Mouse (Mus musculus) hindbrain, embryonic 15.5 days (tissue): ENCODE results near the gene Mrvi1. TPM values are rescaled to one million over a fixed set of nuclear protein-coding genes. Genes with fewer than 3 reads are reported as not detected.
"Not testable (repeated sequence)": the region's sequence is repeated elsewhere in the genome, so short reads cannot be mapped to it uniquely, and the experiment has no call there.

Source experiments
- ATAC-seq: fragments of 200-750 bp; cut with Nextera tagmentation; 2 replicates; pipeline ENCODE4 v1.8.0; 2017; ENCODE audit warnings: low read depth, moderate number of reproducible peaks, moderate TSS enrichment; ENCODE audit not compliant: low FRiP score
- H3K27ac ChIP-seq: fragments of 300-500 bp; sonication (generic); replicated peaks from 2 replicates; pipeline ENCODE4 v1.5.1; 2015; ENCODE audit warnings: mild to moderate bottlenecking, inconsistent platforms
- H3K27me3 ChIP-seq: fragments of 300-500 bp; sonication (generic); 2 replicates; pipeline ENCODE4 v1.6.1; 2015; ENCODE audit warnings: control low read depth, inconsistent platforms
- H3K36me3 ChIP-seq: fragments of 300-500 bp; sonication (generic); 2 replicates; pipeline ENCODE4 v1.6.1; 2015; ENCODE audit warnings: control low read depth, inconsistent platforms
- H3K4me1 ChIP-seq: fragments of 300-500 bp; sonication (generic); replicated peaks from 2 replicates; pipeline ENCODE4 v1.6.1; 2015; ENCODE audit warnings: control low read depth, inconsistent platforms
- H3K4me2 ChIP-seq: fragments of 300-500 bp; sonication (generic); 2 replicates; pipeline ENCODE4 v1.6.1; 2015; ENCODE audit warnings: moderate library complexity, mild to moderate bottlenecking, inconsistent platforms
- H3K4me3 ChIP-seq: fragments of 300-500 bp; sonication (generic); 2 replicates; pipeline ENCODE4 v1.5.1; 2015; ENCODE audit warnings: mild to moderate bottlenecking, inconsistent platforms
- H3K9ac ChIP-seq: fragments of 300-500 bp; sonication (generic); 2 replicates; pipeline ENCODE4 v1.6.1; 2015; ENCODE audit warnings: inconsistent platforms
- H3K9me3 ChIP-seq: fragments of 300-500 bp; sonication (generic); 2 replicates; pipeline ENCODE4 v1.6.1; 2016; ENCODE audit warnings: control low read depth, inconsistent platforms
- WGBS: fragments of 180-500 bp; shearing (Covaris S2); methylation state at CpG from one replicate; pipeline ENCODE4 v1.1.7; 2015; 5-methylcytosine and 5-hydroxymethylcytosine counted together
- polyA plus RNA-seq: library from polyadenylated mRNA; unstranded; fragments of >200 nt; fragmentation: Nextera tagmentation; extraction: Ambion mirVana; gene quantifications from 2 replicates; pipeline ENCODE4 v1.2.1, GENCODE M21; 2015

Mrvi1 gene
- polyA plus RNA-seq, 1 experiment from 2014 or later, result 1.2 TPM

DNA sequence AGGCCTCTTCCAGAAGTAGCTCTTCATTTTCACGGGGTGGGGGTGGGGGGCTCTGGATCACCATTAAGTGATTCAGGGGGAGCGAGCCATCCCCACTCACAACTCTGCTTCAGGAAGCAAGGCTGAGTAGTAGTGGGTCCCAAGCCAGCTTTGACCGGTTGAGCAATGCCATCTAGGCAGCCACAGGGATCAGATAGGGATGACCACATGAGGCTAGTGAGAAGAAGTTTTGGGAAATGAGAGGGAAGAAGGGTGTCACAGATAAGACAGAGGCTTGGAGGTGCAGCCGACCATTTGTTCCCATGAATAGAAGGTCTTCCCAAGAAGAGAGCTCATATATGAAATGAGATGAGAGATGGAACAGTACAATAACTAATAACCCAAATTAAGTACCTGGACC lies 55.7 kb downstream of the Mrvi1 start:
- WGBS, result 78% methylated on average over 4 of the region's 4 CpGs
- Histone ChIP-seq H3K27me3 (no peaks in the 10 kb centered on the region), H3K36me3 (no peaks in the 10 kb centered on the region), H3K4me3 (no peak overlapping the region), H3K4me2 (no peak overlapping the region), H3K9ac (no peak overlapping the region), H3K9me3 (no peaks in the 10 kb centered on the region), H3K27ac (no peak overlapping the region), H3K4me1 (no peaks in the 10 kb centered on the region)
- no peak for ATAC-seq

DNA sequence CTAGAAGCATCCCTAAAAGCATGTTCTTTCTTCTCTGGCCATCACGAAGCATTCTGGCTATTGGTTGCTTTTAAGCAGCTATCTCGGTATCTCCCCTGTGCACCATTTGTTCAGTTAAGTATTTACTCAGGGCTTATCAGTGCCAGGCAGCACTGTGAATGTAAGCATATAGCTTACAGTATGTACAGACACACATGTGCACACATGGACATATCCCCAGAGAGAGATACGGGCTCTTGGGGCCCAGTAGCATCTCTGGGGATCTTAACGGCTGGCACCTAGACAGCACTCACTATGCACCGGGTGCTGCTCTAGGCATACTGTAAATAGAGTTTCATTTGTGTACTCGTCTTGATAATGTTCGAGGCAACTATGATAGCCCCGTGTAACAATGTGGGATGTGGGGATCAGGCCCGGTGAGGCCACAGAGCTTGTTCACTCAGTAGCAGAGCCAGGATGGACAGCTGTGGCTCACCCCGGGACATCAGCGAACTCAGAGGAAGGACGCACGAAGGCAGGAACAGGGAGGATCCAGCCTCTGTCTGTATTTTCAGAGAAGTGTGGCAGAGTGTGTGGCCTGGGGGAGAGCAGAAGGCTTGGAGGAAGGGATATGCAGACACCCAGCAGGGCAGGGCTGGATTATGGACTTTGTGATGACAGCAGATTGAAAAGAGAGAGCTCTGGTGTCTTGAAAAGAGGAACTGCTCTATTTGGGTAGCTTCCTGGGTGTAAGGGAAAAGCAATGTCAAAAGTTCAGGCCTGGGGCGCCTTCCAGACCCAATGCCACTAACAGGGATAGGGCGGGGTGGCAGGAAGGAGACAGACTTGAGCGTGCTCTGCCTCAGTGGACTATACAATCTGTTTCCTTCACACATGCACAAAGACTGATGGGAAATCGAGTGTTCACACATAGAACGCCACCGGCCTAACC lies 61.7 kb downstream of the Mrvi1 start:
- H3K4me1 ChIP-seq, result 0 out of 2 replicates have a peak, but pooled peaks cover 2% of the 10 kb centered on the region
- no peak overlapping the region for H3K4me3 ChIP-seq
- H3K27ac ChIP-seq, result no peak overlapping the region
- no peak overlapping the region for H3K4me2 ChIP-seq
- H3K9me3 ChIP-seq, result no peaks in the 10 kb centered on the region
- 80% methylated on average over 19 of the region's 19 CpGs for WGBS
- ATAC-seq, result no peak
- no peaks in the 10 kb centered on the region for H3K27me3 ChIP-seq
- H3K9ac ChIP-seq, result no peak overlapping the region
- H3K36me3 ChIP-seq, result no peaks in the 10 kb centered on the region

DNA sequence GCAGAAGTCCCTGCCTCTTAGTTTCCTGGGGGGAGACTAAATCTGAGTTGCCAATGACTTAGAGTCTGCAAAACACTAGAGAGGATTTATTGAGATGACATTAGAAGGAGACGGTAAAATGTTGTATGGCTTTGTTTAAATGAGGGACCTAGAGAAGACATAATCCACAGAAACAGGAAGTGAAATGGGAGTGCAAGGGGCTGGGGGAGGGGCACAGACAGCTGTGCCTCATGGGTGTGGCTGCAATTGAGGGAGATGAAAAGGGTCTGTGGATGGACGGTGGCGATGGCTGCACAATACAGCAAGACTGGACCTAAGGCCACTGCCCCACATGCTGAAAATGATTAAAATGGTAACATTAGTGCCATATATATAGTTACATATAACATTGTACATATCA lies 62.5 kb downstream of the Mrvi1 start:
- Histone ChIP-seq H3K4me1 (0 out of 2 replicates have a peak, but pooled peaks cover 2% of the 10 kb centered on the region), H3K4me2 (no peak overlapping the region), H3K27me3 (no peaks in the 10 kb centered on the region), H3K27ac (no peak overlapping the region), H3K36me3 (no peaks in the 10 kb centered on the region), H3K9me3 (no peaks in the 10 kb centered on the region), H3K4me3 (no peak overlapping the region), H3K9ac (no peak overlapping the region)
- 66% methylated on average over 3 of the region's 3 CpGs for WGBS
- ATAC-seq, result no peak

DNA sequence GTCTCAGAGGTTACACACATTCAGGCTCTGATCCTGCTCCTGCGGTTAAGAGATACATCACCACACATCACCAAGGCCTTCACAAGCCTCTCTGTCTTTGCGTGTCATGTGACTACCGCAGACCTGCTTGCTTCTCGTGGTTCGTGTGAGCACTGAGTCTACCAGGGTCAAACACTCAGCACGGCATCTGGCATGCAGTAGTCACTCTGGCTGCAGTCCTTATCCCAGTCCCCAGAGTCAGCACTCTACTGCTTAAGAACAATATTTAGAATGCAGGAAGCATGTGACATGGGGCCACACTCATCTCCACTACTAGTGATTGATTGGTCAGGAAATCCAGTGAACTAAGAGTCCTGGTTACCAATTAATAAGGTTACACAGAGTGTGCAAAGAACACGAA lies 66.3 kb downstream of the Mrvi1 start:
- WGBS, result 74% methylated on average over 7 of the region's 7 CpGs
- no peaks in the 10 kb centered on the region for H3K36me3 ChIP-seq
- H3K9ac ChIP-seq, result no peak overlapping the region
- H3K4me2 ChIP-seq, result no peak overlapping the region
- no peaks in the 10 kb centered on the region for H3K27me3 ChIP-seq
- H3K27ac ChIP-seq, result no peak overlapping the region
- H3K4me1 ChIP-seq, result 0 out of 2 replicates have a peak, but pooled peaks cover 2% of the 10 kb centered on the region
- ATAC-seq, result no peak
- no peak overlapping the region for H3K4me3 ChIP-seq
- no peaks in the 10 kb centered on the region for H3K9me3 ChIP-seq

GRCm38 (mm10) chr7:110914531-110914930 lies 67.7 kb downstream of the Mrvi1 start:
- Histone ChIP-seq H3K36me3 (no peaks in the 10 kb centered on the region), H3K9ac (no peak overlapping the region), H3K27ac (no peak overlapping the region), H3K4me2 (no peak overlapping the region), H3K27me3 (no peaks in the 10 kb centered on the region), H3K4me3 (no peak overlapping the region), H3K9me3 (no peaks in the 10 kb centered on the region), H3K4me1 (no peaks in the 10 kb centered on the region)
- WGBS, result 86% methylated on average over 3 of the region's 3 CpGs
- ATAC-seq, result no peak

DNA sequence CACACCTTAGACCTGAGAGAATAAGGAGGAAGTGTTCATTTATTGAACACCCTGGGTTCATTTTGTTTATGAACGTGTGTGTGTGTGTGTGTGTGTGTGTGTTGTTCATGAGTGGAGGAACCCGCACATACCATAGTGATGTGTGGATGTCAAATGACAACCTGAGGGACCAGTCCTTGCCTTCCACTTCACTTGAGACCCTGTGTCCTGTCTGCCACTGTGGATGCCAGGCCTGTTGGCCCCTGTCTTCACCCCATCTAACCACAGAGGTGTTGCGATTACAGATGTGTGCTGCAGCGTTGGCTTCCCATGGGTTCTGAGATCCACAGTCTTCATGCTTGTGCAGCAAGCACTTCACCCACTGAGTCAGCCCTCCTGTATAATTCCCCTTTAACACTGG lies 68.5 kb downstream of the Mrvi1 start:
- no peaks in the 10 kb centered on the region for H3K9me3 ChIP-seq
- no peaks in the 10 kb centered on the region for H3K36me3 ChIP-seq
- no peaks in the 10 kb centered on the region for H3K27me3 ChIP-seq
- H3K4me2 ChIP-seq, result no peak overlapping the region
- ATAC-seq, result no peak
- H3K4me3 ChIP-seq, result no peak overlapping the region
- WGBS, result 97% methylated on average over 4 of the region's 4 CpGs
- no peak overlapping the region for H3K9ac ChIP-seq
- H3K27ac ChIP-seq, result no peak overlapping the region
- no peaks in the 10 kb centered on the region for H3K4me1 ChIP-seq

DNA sequence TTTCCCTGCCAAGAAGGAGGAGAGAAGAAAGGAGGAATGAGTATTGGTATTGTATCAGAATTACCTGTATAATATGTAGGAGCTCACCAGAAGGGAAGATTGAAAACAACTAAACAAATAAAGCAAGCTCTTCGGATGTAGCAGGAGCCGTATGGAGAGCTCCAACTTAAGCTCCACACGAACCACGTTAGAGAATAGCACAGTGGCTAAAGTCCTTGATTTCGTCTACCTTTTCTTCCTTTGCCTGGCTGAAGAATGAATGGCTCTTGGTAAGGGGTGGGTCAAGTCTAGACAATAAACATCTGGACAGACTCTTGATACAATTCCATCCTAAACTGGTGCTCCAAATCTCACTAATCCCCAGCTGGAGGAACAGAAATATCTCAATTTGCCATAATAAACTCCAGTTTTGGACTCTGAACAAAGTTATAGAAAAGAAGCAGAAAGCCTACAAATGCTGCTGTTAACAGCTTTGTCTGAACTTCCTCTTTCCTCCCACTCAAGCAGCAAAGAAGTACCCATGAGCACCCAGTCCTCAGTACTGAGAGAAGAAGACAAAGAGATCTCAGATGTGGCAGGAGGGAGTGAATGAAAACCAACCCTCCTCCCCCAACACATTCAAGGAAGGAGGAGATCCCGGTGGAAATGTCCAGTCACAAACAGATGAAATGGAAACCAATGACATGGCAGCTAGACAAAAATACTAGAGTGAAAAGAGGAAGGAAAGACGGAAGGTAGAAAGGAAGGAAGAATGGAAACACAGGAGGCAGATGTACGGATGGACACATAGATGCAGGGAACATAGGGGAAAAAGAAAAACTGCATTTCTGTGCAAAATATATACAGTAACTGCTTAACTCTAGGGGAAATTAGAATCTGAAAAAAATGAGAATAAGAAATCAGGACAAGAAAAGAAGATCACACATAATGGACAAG lies 73.8 kb downstream of the Mrvi1 start:
- no peak overlapping the region for H3K27ac ChIP-seq
- H3K27me3 ChIP-seq, result no peaks in the 10 kb centered on the region
- H3K4me2 ChIP-seq, result no peak overlapping the region
- no peak overlapping the region for H3K4me3 ChIP-seq
- H3K9ac ChIP-seq, result no peak overlapping the region
- no peaks in the 10 kb centered on the region for H3K9me3 ChIP-seq
- no peaks in the 10 kb centered on the region for H3K4me1 ChIP-seq
- no peaks in the 10 kb centered on the region for H3K36me3 ChIP-seq
- ATAC-seq, result no peak
- WGBS, result 85% methylated on average over 8 of the region's 8 CpGs

- no peak overlapping the region for H3K9ac ChIP-seq
- no peak for ATAC-seq
- H3K9me3 ChIP-seq, result no peaks in the 10 kb centered on the region
Observed at GRCm38 (mm10) chr7:110906566-110906965, 75.7 kb downstream of the Mrvi1 start.

DNA sequence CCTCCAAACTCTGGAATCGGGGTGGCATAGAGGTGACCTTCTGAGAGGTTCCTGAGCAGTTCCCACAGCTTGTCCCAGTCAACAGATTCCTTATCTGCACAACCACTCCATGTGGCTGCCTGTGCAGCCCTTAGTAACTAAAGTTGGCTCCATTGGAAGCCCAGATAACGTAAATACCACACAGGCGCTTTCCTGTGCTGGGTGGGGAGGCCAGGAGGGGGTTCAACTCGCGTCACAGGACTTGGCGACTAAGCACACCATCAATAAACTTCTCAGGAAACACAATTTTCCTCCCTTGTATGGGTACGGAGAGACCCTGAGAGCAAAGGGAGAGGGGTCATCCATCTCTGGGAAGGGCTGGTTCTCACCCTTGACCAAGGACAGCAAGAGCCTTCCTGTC lies 79.0 kb downstream of the Mrvi1 start:
- no peak overlapping the region for H3K4me3 ChIP-seq
- WGBS, result 85% methylated on average over 7 of the region's 7 CpGs
- H3K36me3 ChIP-seq, result no peaks in the 10 kb centered on the region
- no peaks in the 10 kb centered on the region for H3K27me3 ChIP-seq
- no peak overlapping the region for H3K9ac ChIP-seq
- no peak for ATAC-seq
- H3K4me1 ChIP-seq, result no peaks in the 10 kb centered on the region
- H3K4me2 ChIP-seq, result no peak overlapping the region
- H3K27ac ChIP-seq, result no peak overlapping the region
- H3K9me3 ChIP-seq, result no peaks in the 10 kb centered on the region

More at GRCm38 (mm10) chr7:110906566-110906965, 75.7 kb downstream of the Mrvi1 start:
- no peaks in the 10 kb centered on the region for H3K4me1 ChIP-seq
- no peaks in the 10 kb centered on the region for H3K27me3 ChIP-seq
- H3K4me3 ChIP-seq, result no peak overlapping the region
- no peak overlapping the region for H3K4me2 ChIP-seq
- H3K27ac ChIP-seq, result no peak overlapping the region
- 92% methylated on average over 2 of the region's 2 CpGs for WGBS
- H3K36me3 ChIP-seq, result no peaks in the 10 kb centered on the region

DNA sequence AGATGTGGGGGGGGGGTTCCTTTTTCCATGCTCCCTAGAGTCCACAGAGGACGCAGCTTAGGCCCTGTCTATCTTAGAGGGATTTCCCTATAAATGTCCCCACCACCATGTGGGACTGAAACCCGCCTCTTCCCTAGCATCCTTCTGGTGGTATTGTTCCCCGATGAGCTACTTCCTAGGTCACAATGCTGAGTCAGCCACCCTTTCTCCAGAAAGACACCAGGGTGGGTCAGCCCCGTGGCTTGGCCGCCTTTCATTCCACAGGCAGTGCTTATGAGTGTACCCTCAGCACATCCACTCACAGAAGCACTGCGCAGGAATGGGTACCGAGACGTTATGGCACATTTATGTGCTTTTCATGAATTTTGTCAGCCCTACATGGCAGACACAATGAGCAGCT lies 85.1 kb downstream of the Mrvi1 start:
- no peaks in the 10 kb centered on the region for H3K4me1 ChIP-seq
- WGBS, result 82% methylated on average over 8 of the region's 8 CpGs
- H3K4me2 ChIP-seq, result no peak overlapping the region
- no peaks in the 10 kb centered on the region for H3K27me3 ChIP-seq
- no peaks in the 10 kb centered on the region for H3K9me3 ChIP-seq
- H3K36me3 ChIP-seq, result no peaks in the 10 kb centered on the region
- H3K4me3 ChIP-seq, result no peak overlapping the region
- ATAC-seq, result no peak
- H3K9ac ChIP-seq, result no peak overlapping the region
- no peak overlapping the region for H3K27ac ChIP-seq

- H3K27ac ChIP-seq, result no peak overlapping the region
- H3K9ac ChIP-seq, result no peak overlapping the region
- H3K27me3 ChIP-seq, result no peaks in the 10 kb centered on the region
- no peaks in the 10 kb centered on the region for H3K36me3 ChIP-seq
- 91% methylated on average over 7 of the region's 7 CpGs for WGBS
- H3K9me3 ChIP-seq, result no peaks in the 10 kb centered on the region
- no peaks in the 10 kb centered on the region for H3K4me1 ChIP-seq
- no peak for ATAC-seq
- no peak overlapping the region for H3K4me3 ChIP-seq
- no peak overlapping the region for H3K4me2 ChIP-seq
Observed at GRCm38 (mm10) chr7:110896453-110896852, 85.8 kb downstream of the Mrvi1 start.

DNA sequence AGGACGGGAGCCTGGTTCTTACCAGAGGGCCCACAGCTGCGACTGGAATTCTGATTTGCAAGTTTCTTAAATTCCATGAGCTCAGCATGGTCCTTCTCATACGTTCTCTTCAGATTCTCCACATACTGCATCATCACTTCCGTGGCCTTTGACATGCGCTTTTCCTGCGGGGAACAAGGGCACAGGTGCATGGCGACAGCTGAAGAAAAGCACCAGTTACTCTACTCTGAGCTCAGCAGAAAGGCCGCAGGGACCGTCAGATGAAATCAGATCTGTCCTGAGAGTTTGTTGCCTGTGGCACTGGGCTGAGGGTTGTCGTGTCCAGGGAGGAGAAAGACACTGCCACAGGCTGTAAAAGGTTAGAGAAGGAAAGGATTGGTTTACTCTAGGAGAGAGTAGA lies 86.5 kb downstream of the Mrvi1 start:
- ATAC-seq, H3K4me1 ChIP-seq, H3K4me3 ChIP-seq, H3K36me3 ChIP-seq, H3K9ac ChIP-seq, H3K4me2 ChIP-seq, H3K9me3 ChIP-seq, H3K27me3 ChIP-seq, H3K27ac ChIP-seq: not testable (repeated sequence)
- WGBS, result 79% methylated on average over 10 of the region's 10 CpGs
